Mouse (Mus musculus): ENCODE results near the gene Cobll1.

- TF ChIP-seq ZNF384 (IDR thresholded peaks at IDR 0.05; ENCODE audit: low read depth, low read length) (no peak), HCFC1 (IDR thresholded peaks at IDR 0.05; ENCODE audit: borderline replicate concordance, insufficient read depth, low read length) (no peak)
Measured at GRCm38 (mm10) chr2:65220563-65220962, 18.6 kb downstream of the Cobll1 start.

Measured in ES-E14 (cell line).